Mouse (Mus musculus) cerebellum, adult 2 months (tissue): ENCODE measurements around the gene Slc37a4. TPM values are rescaled to one million over a fixed set of nuclear protein-coding genes. Genes with fewer than 3 reads are reported as not detected.
A peak's percentile ranks its signal among the peaks of the same experiment; 100 is the strongest.
"Not testable (repeated sequence)": the region's sequence is repeated elsewhere in the genome, so short reads cannot be mapped to it uniquely, and the experiment has no call there.

Experiments
- DNase-seq, 2 experiments: peaks; one replicate each; pipeline ENCODE4 v3.0.0; 2021
- H3K27ac ChIP-seq: fragments of 200-500 bp; 2 replicates; pipeline ENCODE4 v1.5.1; 2012; ENCODE audit warnings: low read length, control low read depth, inconsistent platforms; ENCODE audit not compliant: insufficient read depth
- H3K27me3 ChIP-seq: fragments of 200-500 bp; 2 replicates; pipeline ENCODE4 v1.6.1; 2012; ENCODE audit warnings: inconsistent platforms, mild to moderate bottlenecking, low read length, moderate library complexity; ENCODE audit not compliant: control insufficient read depth, insufficient read depth
- H3K4me1 ChIP-seq: fragments of 200-500 bp; 2 replicates; pipeline ENCODE4 v1.6.1; 2011; ENCODE audit warnings: low read length; ENCODE audit not compliant: control insufficient read depth, insufficient read depth
- H3K4me3 ChIP-seq: fragments of 200-500 bp; replicated peaks from 2 replicates; pipeline ENCODE3; 2011; ENCODE audit warnings: mild to moderate bottlenecking, low read depth, low read length, control low read depth; ENCODE audit not compliant: insufficient read depth
- CTCF ChIP-seq: fragments of 200-500 bp; IDR thresholded peaks from 2 replicates; pipeline ENCODE4 v1.5.1; 2011; ENCODE audit warnings: low read depth, mild to moderate bottlenecking, control low read depth, low read length, moderate library complexity, borderline replicate concordance; ENCODE audit not compliant: insufficient read depth
- POLR2A ChIP-seq: fragments of 200-500 bp; IDR thresholded peaks from 2 replicates; pipeline ENCODE4 v1.6.1; 2011; ENCODE audit warnings: low read length, control low read depth, borderline replicate concordance; ENCODE audit not compliant: insufficient read depth
- WGBS: fragments of 180-500 bp; shearing (Covaris S2); methylation state at CpG from one replicate; pipeline ENCODE4 v1.1.7; 2018; 5-methylcytosine and 5-hydroxymethylcytosine counted together
- polyA plus RNA-seq: library from polyadenylated mRNA; depleted of rRNA; stranded (reverse); fragments of >200 nt; gene quantifications from 2 replicates; pipeline ENCODE4 v1.2.3, GENCODE M21; 2012

Slc37a4 gene
- polyA plus RNA-seq, 1 experiment, result 52.2 TPM

GRCm38 (mm10) chr9:44401081-44401480 lies 4.4 kb downstream of the Slc37a4 start:
- WGBS, result 51% methylated on average over 4 of the region's 4 CpGs
- peak in 1 of 2 experiments; percentile 12 for DNase-seq
- Histone ChIP-seq H3K4me3 (no peak overlapping the region), H3K27ac (no peak overlapping the region), H3K4me1 (peaks cover 8% of the 10 kb centered on the region; the same call in 1 of the 2 replicates), H3K27me3 (no peaks in the 10 kb centered on the region)
- TF ChIP-seq CTCF, result no peak
- no peak for TF ChIP-seq POLR2A

GRCm38 (mm10) chr9:44405011-44405410 lies 8.4 kb downstream of the Slc37a4 start:
- TF ChIP-seq CTCF (no peak), POLR2A (no peak)
- Histone ChIP-seq H3K4me1 (no peaks in the 10 kb centered on the region), H3K27me3 (no peaks in the 10 kb centered on the region), H3K4me3 (no peak overlapping the region), H3K27ac (no peak overlapping the region)
- 92% methylated on average over 3 of the region's 3 CpGs for WGBS
- DNase-seq, result no peak

- 1% methylated on average over 51 of the region's 51 CpGs for WGBS
- Histone ChIP-seq H3K27me3 (no peaks in the 10 kb centered on the region), H3K4me3 (peak within 1 kb of the TSS; percentile 96), H3K27ac (peak within 1 kb of the TSS; percentile 74), H3K4me1 (no peaks in the 10 kb centered on the region)
- TF ChIP-seq CTCF (no peak), POLR2A (peak; percentile 43; the same call in 1 of the 2 replicates)
- DNase-seq, result peak; percentile 92 to 95
These were observed 10.5 kb downstream of the Slc37a4 start, which contains the start of the genes Rps25 and Trappc4 for GRCm38 (mm10) chr9:44406906-44407751. Rps25 (plus strand) TSS chr9:44407139. Trappc4 (minus strand) TSS chr9:44407600.

GRCm38 (mm10) chr9:44407752-44408097 lies 11.1 kb downstream of the Slc37a4 start:
- no peak for DNase-seq
- Histone ChIP-seq H3K4me1 (no peaks in the 10 kb centered on the region), H3K4me3 (peak overlapping the region; percentile 96), H3K27me3 (no peaks in the 10 kb centered on the region), H3K27ac (0 out of 2 replicates have a peak overlapping the region, but pooled peaks have one; percentile 3)
- under 1% methylated on average over 24 of the region's 24 CpGs for WGBS
- no peak for TF ChIP-seq CTCF
- TF ChIP-seq POLR2A, result no peak

GRCm38 (mm10) chr9:44408693-44409092 lies 12.0 kb downstream of the Slc37a4 start:
- not testable (repeated sequence) for H3K27ac ChIP-seq, H3K27me3 ChIP-seq, H3K4me3 ChIP-seq, H3K4me1 ChIP-seq, DNase-seq
- WGBS, result 79% methylated on average over 9 of the region's 9 CpGs

GRCm38 (mm10) chr9:44410647-44411336 lies 14.1 kb downstream of the Slc37a4 start:
- no peak overlapping the region for H3K27ac ChIP-seq
- no peaks in the 10 kb centered on the region for H3K4me1 ChIP-seq
- DNase-seq, result no peak
- WGBS, result 65% methylated on average over 2 of the region's 2 CpGs
- no peaks in the 10 kb centered on the region for H3K27me3 ChIP-seq
- no peak for TF ChIP-seq POLR2A
- TF ChIP-seq CTCF, result no peak
- H3K4me3 ChIP-seq, result no peak overlapping the region

GRCm38 (mm10) chr9:44411601-44412130 lies 15.0 kb downstream of the Slc37a4 start:
- no peaks in the 10 kb centered on the region for H3K4me1 ChIP-seq
- H3K27me3 ChIP-seq, result no peaks in the 10 kb centered on the region
- WGBS, result 81% methylated on average over 1 of the region's 1 CpGs
- TF ChIP-seq POLR2A (no peak), CTCF (no peak)
- no peak for DNase-seq
- H3K4me3 ChIP-seq, result no peak overlapping the region
- H3K27ac ChIP-seq, result no peak overlapping the region
